Mouse (Mus musculus) intestine, embryonic 15.5 days (tissue): ENCODE measurements around the gene Asap2. TPM values are rescaled to one million over a fixed set of nuclear protein-coding genes. Genes with fewer than 3 reads are reported as not detected.

Experiments
- ATAC-seq: fragments of 200-750 bp; cut with Nextera tagmentation; 2 replicates; pipeline ENCODE4 v1.8.0; 2017; ENCODE audit warnings: moderate TSS enrichment, moderate library complexity
- H3K27ac ChIP-seq: fragments of 300-500 bp; sonication (generic); 2 replicates; pipeline ENCODE4 v1.5.1; 2015; ENCODE audit warnings: mild to moderate bottlenecking, inconsistent platforms
- H3K27me3 ChIP-seq: fragments of 300-500 bp; sonication (generic); replicated peaks from 2 replicates; pipeline ENCODE4 v1.6.1; 2015; ENCODE audit warnings: inconsistent platforms
- H3K36me3 ChIP-seq: fragments of 300-500 bp; sonication (generic); 2 replicates; pipeline ENCODE4 v1.6.1; 2015; ENCODE audit warnings: inconsistent platforms
- H3K4me1 ChIP-seq: fragments of 300-500 bp; sonication (generic); replicated peaks from 2 replicates; pipeline ENCODE4 v1.6.1; 2015; ENCODE audit warnings: inconsistent platforms
- H3K4me2 ChIP-seq: fragments of 300-500 bp; sonication (generic); replicated peaks from 2 replicates; pipeline ENCODE4 v1.6.1; 2015; ENCODE audit warnings: mild to moderate bottlenecking, inconsistent platforms
- H3K4me3 ChIP-seq: fragments of 300-500 bp; sonication (generic); replicated peaks from 2 replicates; pipeline ENCODE4 v1.5.1; 2015; ENCODE audit warnings: inconsistent platforms
- H3K9ac ChIP-seq: fragments of 300-500 bp; sonication (generic); 2 replicates; pipeline ENCODE4 v1.6.1; 2015; ENCODE audit warnings: inconsistent platforms
- H3K9me3 ChIP-seq: fragments of 300-500 bp; sonication (generic); 2 replicates; pipeline ENCODE4 v1.6.1; 2016; ENCODE audit warnings: inconsistent platforms
- WGBS: fragments of 180-500 bp; shearing (Covaris S2); methylation state at CpG from one replicate; pipeline ENCODE4 v1.1.7; 2015; 5-methylcytosine and 5-hydroxymethylcytosine counted together
- polyA plus RNA-seq: library from polyadenylated mRNA; unstranded; fragments of >200 nt; fragmentation: Nextera tagmentation; extraction: Ambion mirVana; gene quantifications from 2 replicates; pipeline ENCODE4 v1.2.1, GENCODE M21; 2015

The Asap2 gene
- polyA plus RNA-seq, 1 experiment from 2014 or later, result 6.9 TPM

DNA sequence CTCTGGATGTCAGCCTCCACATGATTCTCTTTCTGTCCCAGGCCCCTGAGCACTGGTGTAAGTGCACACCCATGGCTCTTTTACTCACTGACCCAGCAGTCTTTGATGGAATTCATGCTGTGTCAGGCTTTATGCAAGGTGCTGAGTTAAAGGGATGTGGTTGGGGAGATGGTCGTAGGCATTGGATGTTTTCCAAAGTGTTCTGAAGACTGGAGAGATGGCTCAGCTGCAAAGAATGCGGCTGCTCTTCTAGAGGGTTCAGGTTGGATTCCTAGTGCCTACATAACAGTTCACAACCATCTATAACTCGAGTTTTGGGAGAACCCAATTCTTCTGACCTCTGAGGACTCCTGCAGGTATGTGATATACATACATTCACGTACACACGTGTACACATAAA lies 217.2 kb downstream of the Asap2 start:
- Histone ChIP-seq H3K36me3 (peaks cover 3% of the 10 kb centered on the region; the same call in 1 of the 2 replicates), H3K4me2 (no peak overlapping the region), H3K27me3 (no peaks in the 10 kb centered on the region), H3K4me3 (no peak overlapping the region), H3K9ac (no peak overlapping the region), H3K9me3 (no peaks in the 10 kb centered on the region), H3K27ac (no peak overlapping the region), H3K4me1 (peaks cover 24% of the 10 kb centered on the region)
- WGBS, result 82% methylated on average over 5 of the region's 5 CpGs
- ATAC-seq, result no peak

DNA sequence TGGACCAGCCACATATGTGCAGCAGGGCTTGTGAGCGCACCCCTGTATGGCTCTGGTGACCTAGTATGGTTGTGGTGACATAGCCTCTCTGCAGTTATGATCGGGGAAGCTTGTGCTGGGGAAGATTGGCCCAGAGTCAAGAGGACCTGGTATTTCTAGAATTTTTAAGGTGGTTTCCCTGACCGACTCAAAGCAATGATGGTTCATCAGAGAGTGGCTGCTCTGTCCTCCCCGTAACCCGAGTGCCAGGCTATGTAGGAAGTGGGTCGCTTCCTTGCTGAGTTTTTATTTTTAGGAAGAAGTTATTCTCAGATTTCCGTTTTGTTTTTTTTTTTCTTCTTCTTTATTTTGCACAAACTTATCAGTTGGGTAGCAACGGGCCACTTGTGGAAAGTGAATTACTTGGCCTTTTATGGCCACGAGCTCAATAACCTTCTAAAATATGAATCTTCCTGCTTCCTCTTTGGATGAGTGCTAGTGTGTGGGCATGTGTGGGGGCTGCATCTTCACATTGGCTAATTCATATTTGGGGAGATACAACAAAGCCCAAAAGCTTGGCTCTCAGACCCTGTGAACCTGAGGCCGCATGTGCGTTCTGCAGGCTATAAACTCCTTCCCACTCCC lies 218.0 kb downstream of the Asap2 start:
- Histone ChIP-seq H3K4me1 (peaks cover 24% of the 10 kb centered on the region), H3K27me3 (no peaks in the 10 kb centered on the region), H3K27ac (peak overlapping the region; percentile 44; the same call in 1 of the 2 replicates), H3K4me2 (no peak overlapping the region), H3K4me3 (no peak overlapping the region), H3K36me3 (peaks cover 3% of the 10 kb centered on the region; the same call in 1 of the 2 replicates), H3K9me3 (no peaks in the 10 kb centered on the region), H3K9ac (no peak overlapping the region)
- WGBS, result 73% methylated on average over 11 of the region's 11 CpGs
- ATAC-seq, result no peak

DNA sequence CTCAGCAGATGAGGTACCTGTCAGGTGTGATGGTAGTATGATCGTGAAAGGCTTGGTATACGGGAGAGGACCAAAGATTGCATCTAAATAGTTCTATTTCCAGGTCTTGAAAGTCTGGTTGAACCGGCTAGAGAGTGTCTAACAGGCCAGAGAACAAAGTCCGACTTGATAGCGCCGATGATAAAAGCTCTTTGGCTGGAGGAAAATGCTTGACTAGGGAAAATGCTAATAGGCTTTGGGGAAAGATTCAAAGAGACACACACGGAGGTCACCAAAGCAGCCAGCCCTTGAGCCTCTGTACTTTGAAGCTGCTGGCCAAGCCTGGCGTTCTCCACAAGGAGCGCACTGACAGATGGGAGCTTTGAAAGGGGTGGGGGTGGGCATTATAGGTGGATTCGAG lies 219.0 kb downstream of the Asap2 start:
- peak overlapping the region; percentile 34 for H3K4me2 ChIP-seq
- no peak overlapping the region for H3K9ac ChIP-seq
- H3K4me1 ChIP-seq, result peaks cover 17% of the 10 kb centered on the region
- no peaks in the 10 kb centered on the region for H3K9me3 ChIP-seq
- no peaks in the 10 kb centered on the region for H3K27me3 ChIP-seq
- 66% methylated on average over 10 of the region's 10 CpGs for WGBS
- H3K27ac ChIP-seq, result peak overlapping the region; percentile 87
- H3K36me3 ChIP-seq, result peaks cover 3% of the 10 kb centered on the region; the same call in 1 of the 2 replicates
- H3K4me3 ChIP-seq, result no peak overlapping the region
- peak; percentile 85 for ATAC-seq

- no peak overlapping the region for H3K4me3 ChIP-seq
- H3K9ac ChIP-seq, result no peak overlapping the region
- no peak overlapping the region for H3K4me2 ChIP-seq
- peaks cover under 1% of the 10 kb centered on the region; the same call in 1 of the 2 replicates for H3K36me3 ChIP-seq
- peaks cover 7% of the 10 kb centered on the region for H3K4me1 ChIP-seq
- H3K27ac ChIP-seq, result no peak overlapping the region
- no peaks in the 10 kb centered on the region for H3K9me3 ChIP-seq
- no peaks in the 10 kb centered on the region for H3K27me3 ChIP-seq
- ATAC-seq, result no peak
- WGBS, result 87% methylated on average over 17 of the region's 17 CpGs
Measured at GRCm38 (mm10) chr12:21212876-21213275, 222.6 kb downstream of the Asap2 start.

- 85% methylated on average over 8 of the region's 8 CpGs for WGBS
- H3K27ac ChIP-seq, result no peak overlapping the region
Measured at GRCm38 (mm10) chr12:21214551-21215165, 224.4 kb downstream of the Asap2 start.

GRCm38 (mm10) chr12:21217776-21218444 lies 227.7 kb downstream of the Asap2 start:
- H3K9me3 ChIP-seq, result no peaks in the 10 kb centered on the region
- 75% methylated on average over 11 of the region's 11 CpGs for WGBS

More at GRCm38 (mm10) chr12:21214551-21215165, 224.4 kb downstream of the Asap2 start:
- no peak overlapping the region for H3K9ac ChIP-seq
- ATAC-seq, result no peak
- no peaks in the 10 kb centered on the region for H3K27me3 ChIP-seq
- H3K4me2 ChIP-seq, result no peak overlapping the region
- H3K4me1 ChIP-seq, result no peaks in the 10 kb centered on the region
- H3K9me3 ChIP-seq, result no peaks in the 10 kb centered on the region
- no peaks in the 10 kb centered on the region for H3K36me3 ChIP-seq
- H3K4me3 ChIP-seq, result no peak overlapping the region

DNA sequence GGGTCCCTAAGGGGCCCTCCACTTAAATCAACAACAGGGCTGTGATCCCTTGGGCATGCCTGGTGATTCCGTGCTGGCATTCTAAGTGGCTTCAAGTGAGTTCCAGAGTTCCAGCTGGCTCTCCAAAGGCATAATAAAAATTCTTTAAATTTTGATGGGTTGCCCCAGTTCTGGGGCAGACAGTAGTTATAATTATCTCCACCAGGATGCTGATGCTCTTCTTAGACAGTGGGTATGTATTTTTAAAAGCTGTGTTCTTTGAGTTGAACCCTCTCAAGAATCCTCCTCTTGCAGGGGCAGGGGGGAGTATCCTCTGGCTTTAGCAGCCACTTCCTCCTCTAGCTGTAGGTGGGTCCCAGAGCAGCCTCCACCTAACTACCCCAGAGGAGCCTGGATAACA lies 230.3 kb downstream of the Asap2 start:
- H3K27me3 ChIP-seq, result no peaks in the 10 kb centered on the region
- H3K4me2 ChIP-seq, result no peak overlapping the region
- WGBS, result 78% methylated on average over 1 of the region's 1 CpGs
- ATAC-seq, result no peak
- H3K4me3 ChIP-seq, result no peak overlapping the region
- H3K4me1 ChIP-seq, result no peaks in the 10 kb centered on the region
- H3K36me3 ChIP-seq, result no peaks in the 10 kb centered on the region
- no peak overlapping the region for H3K9ac ChIP-seq
- H3K27ac ChIP-seq, result no peak overlapping the region
- no peaks in the 10 kb centered on the region for H3K9me3 ChIP-seq

More at GRCm38 (mm10) chr12:21217776-21218444, 227.7 kb downstream of the Asap2 start:
- Histone ChIP-seq H3K4me2 (no peak overlapping the region), H3K36me3 (no peaks in the 10 kb centered on the region), H3K4me1 (no peaks in the 10 kb centered on the region), H3K27ac (no peak overlapping the region), H3K9ac (no peak overlapping the region), H3K4me3 (no peak overlapping the region), H3K27me3 (no peaks in the 10 kb centered on the region)
- ATAC-seq, result no peak

- 0 out of 2 replicates have a peak, but pooled peaks have one; percentile 26 for ATAC-seq
- H3K4me1 ChIP-seq, result peaks cover 9% of the 10 kb centered on the region
- H3K9ac ChIP-seq, result no peak overlapping the region
- H3K27ac ChIP-seq, result no peak overlapping the region
- H3K36me3 ChIP-seq, result no peaks in the 10 kb centered on the region
- H3K4me2 ChIP-seq, result no peak overlapping the region
- no peak overlapping the region for H3K4me3 ChIP-seq
- H3K27me3 ChIP-seq, result no peaks in the 10 kb centered on the region
- 70% methylated on average over 4 of the region's 4 CpGs for WGBS
- no peaks in the 10 kb centered on the region for H3K9me3 ChIP-seq
Measured at GRCm38 (mm10) chr12:21223923-21224322, 233.7 kb downstream of the Asap2 start.

DNA sequence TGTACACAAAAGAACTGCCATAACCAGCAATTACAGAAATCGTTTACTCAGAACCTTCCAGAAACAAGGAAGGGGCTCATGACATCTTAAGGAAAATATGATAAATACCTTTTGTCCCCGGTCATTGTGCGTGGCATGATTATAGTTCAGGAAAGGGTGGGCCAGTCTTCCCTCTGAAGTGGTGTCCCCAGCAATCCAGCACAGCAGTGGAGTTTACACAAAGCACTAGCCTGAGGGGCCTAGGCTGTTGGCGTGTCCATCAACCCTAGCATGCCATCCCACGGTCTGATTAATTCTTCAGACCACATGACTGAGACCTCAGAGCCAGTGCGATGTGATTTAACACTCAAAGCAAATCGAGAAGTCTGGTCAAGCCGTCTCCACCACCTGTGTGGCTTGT lies 235.1 kb downstream of the Asap2 start:
- Histone ChIP-seq H3K9ac (no peak overlapping the region), H3K9me3 (no peaks in the 10 kb centered on the region), H3K36me3 (no peaks in the 10 kb centered on the region), H3K27me3 (no peaks in the 10 kb centered on the region), H3K4me1 (peaks cover 9% of the 10 kb centered on the region), H3K4me3 (no peak overlapping the region), H3K27ac (no peak overlapping the region), H3K4me2 (no peak overlapping the region)
- WGBS, result 83% methylated on average over 8 of the region's 8 CpGs
- no peak for ATAC-seq

GRCm38 (mm10) chr12:21226316-21226715 lies 236.1 kb downstream of the Asap2 start:
- ATAC-seq, result no peak
- no peaks in the 10 kb centered on the region for H3K36me3 ChIP-seq
- peaks cover 9% of the 10 kb centered on the region for H3K4me1 ChIP-seq
- H3K9me3 ChIP-seq, result no peaks in the 10 kb centered on the region
- no peak overlapping the region for H3K4me3 ChIP-seq
- no peak overlapping the region for H3K4me2 ChIP-seq
- no peaks in the 10 kb centered on the region for H3K27me3 ChIP-seq
- WGBS, result 88% methylated on average over 9 of the region's 9 CpGs
- H3K9ac ChIP-seq, result no peak overlapping the region
- no peak overlapping the region for H3K27ac ChIP-seq

DNA sequence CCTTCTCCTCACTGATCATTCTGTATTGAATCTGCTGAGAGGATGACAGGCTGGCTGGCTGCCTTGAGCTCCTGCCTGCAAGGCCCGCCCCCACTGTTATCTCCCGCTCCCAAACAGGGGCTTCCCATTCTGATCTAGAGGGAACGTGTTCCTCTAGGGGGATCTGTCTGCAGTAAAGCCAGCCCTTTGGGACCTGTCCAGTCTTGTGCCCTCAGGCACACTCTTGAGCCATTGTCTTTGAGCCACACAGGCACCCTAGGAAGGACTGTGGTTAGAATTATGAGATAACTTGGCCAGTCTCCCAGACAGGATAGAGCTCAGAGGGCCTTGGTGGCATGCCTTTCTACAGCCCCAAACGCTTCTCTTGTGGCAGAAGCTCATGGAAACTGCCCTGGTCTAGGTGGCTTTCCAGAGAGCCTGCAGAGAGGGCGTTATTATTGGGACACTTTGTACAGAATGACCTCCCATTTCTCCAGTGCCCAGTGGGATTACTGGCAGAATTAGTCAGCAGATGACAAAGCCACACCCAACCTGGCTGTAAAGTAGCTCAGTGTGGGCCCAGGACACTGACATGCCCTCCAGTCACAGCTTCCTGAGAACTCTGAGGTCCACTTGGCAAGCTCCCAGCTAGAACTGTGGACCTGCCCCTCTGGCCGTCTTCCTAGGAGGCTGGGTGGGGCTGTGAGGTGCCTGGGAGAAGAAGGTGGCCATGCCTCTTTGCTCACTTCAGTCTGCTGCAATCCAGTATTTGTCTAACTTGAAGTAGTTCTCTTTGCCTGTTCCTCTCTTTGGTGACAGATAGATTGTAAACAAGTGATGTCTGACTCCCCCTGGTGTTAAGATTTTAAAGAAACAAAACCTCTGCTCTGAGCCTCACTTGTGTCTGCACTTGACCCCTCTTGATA lies 237.1 kb downstream of the Asap2 start:
- no peaks in the 10 kb centered on the region for H3K36me3 ChIP-seq
- H3K9me3 ChIP-seq, result no peaks in the 10 kb centered on the region
- H3K27ac ChIP-seq, result peak overlapping the region; percentile 58; the same call in 1 of the 2 replicates
- no peak overlapping the region for H3K4me3 ChIP-seq
- H3K4me2 ChIP-seq, result no peak overlapping the region
- H3K9ac ChIP-seq, result no peak overlapping the region
- no peaks in the 10 kb centered on the region for H3K27me3 ChIP-seq
- peaks cover 9% of the 10 kb centered on the region for H3K4me1 ChIP-seq
- WGBS, result 38% methylated on average over 6 of the region's 6 CpGs
- ATAC-seq, result peak; percentile 85

DNA sequence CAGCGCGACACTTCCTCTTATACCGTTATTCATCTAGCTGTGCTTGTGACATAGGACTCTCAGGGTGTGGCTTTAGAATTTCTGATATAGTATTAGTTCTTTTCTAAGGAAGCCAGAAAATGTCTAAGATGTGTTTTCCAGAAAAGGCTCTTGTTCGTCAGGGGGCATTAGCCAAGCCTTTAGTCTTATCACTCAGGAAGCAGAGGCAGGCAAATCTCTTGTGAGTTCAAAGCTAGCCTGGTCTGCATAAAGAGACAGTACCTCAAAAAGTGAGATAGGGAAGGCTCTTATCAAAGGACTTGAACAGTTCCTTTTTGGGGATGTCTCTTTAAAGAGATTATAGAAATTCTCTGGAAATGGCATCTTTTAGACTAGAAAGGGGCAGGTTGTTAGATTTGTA lies 238.4 kb downstream of the Asap2 start:
- no peak overlapping the region for H3K9ac ChIP-seq
- H3K27me3 ChIP-seq, result no peaks in the 10 kb centered on the region
- no peak overlapping the region for H3K27ac ChIP-seq
- H3K4me3 ChIP-seq, result no peak overlapping the region
- no peaks in the 10 kb centered on the region for H3K9me3 ChIP-seq
- no peak for ATAC-seq
- 89% methylated on average over 4 of the region's 4 CpGs for WGBS
- H3K4me1 ChIP-seq, result peaks cover 9% of the 10 kb centered on the region
- no peak overlapping the region for H3K4me2 ChIP-seq
- no peaks in the 10 kb centered on the region for H3K36me3 ChIP-seq
